Mouse (Mus musculus): ENCODE results near the gene Tuba4a.

- TF ChIP-seq CTCF (IDR thresholded peaks at IDR 0.05) (peak; percentile 17; the same call in 1 of the 2 replicates), EP300 (IDR thresholded peaks at IDR 0.05) (peak; percentile 53; the same call in 1 of the 2 replicates)
These were observed 27.9 kb downstream of the Tuba4a start, which contains the start of the genes Ankzf1 and Atg9a for GRCm38 (mm10) chr1:75191622-75192402.

All from lung, postnatal 0 days (tissue).